Comparison of ENCODE assay signal across 10 mouse cellular contexts in the genomic region with DNA sequence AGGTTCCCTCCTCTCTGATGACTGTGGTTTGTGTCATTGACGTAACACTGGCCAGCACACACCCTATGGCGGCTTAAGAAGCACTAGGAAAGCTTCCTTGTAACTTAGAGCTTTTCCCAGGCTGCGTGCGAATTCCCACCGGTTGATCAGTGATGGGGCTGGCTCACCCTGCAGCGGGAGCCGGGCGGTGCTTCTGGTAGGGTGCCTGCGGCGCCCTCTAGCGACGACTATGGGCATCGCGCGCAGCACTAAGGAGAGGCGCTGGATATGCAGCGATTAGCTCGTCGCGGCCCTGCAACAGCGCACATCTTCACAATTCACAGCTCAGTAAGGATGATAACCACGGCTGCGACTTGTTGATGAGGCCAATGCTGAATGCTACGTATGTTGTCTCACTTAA. TPM values are rescaled to one million over a fixed set of nuclear protein-coding genes. Genes with fewer than 3 reads are reported as not detected.
DNase-seq lines count a peak whose midpoint lies in the region; ATAC-seq and TF ChIP-seq lines count a peak whose summit lies in the region.
"Had no signal": no experiment of that assay in that cellular context is flagged by ENCODE, and none has a peak within 500 bp of the region (broad histone marks: within the 10 kb centered on the region; RNA-seq: fewer than 3 reads in every experiment).

No protein-coding gene starts in this region.

- no peak for ATAC-seq in liver, embryonic 14.5 days (ENCODE audit: insufficient read depth)
- peak; percentile 53 for ATAC-seq in neural tube, embryonic 15.5 days (ENCODE audit: low FRiP score)

- no peak for TF ChIP-seq POLR2A in ES-Bruce4 (IDR thresholded peaks at IDR 0.05; ENCODE audit: insufficient read depth, low read length)

- DNase-seq in c-Kit-positive CD71-negative TER-119-negative erythroid progenitor cells, embryonic 14.5 days (ENCODE audit: low read depth), result peak; percentile 24
- peak; percentile 80 for DNase-seq in forebrain, embryonic 10.5 days (ENCODE audit: extremely low spot score, low spot score)
- peak; percentile 70 to 78 for DNase-seq in heart, postnatal 14 days
- DNase-seq in kidney, postnatal 25 days, result peak; percentile 74 to 81
- DNase-seq in liver, embryonic 14.5 days (ENCODE audit: low read depth in 3 of 3, low spot score in 3 of 3), result no peak
- peak; percentile 46 for DNase-seq in urinary bladder, adult 2 months (ENCODE audit: low spot score)

- H3K4me2 ChIP-seq in liver, embryonic 14.5 days (ENCODE audit: low read depth), result no peak overlapping the region
- H3K4me2 ChIP-seq in neural tube, embryonic 15.5 days, result peak overlapping the region; percentile 45

- no peak overlapping the region for H3K27ac ChIP-seq in ES-Bruce4 (ENCODE audit: insufficient read depth, low read length)
- H3K27ac ChIP-seq in forebrain, embryonic 10.5 days, result peak overlapping the region; percentile 56; the same call in 1 of the 2 replicates
- H3K27ac ChIP-seq in liver, embryonic 14.5 days, result no peak overlapping the region
- H3K27ac ChIP-seq in neural tube, embryonic 15.5 days (replicated peaks), result peak overlapping the region; percentile 37; the same call in 1 of the 2 replicates
- H3K27ac ChIP-seq: macrophage had no signal

- intact Hi-C loops in heart, postnatal 14 days (cut with DNase I), result no loop called here

- peak overlapping the region; percentile 33 for H3K4me3 ChIP-seq in ES-Bruce4 (ENCODE audit: low read depth, low read length)
- H3K4me3 ChIP-seq in forebrain, embryonic 10.5 days, result peak overlapping the region; percentile 33
- no peak overlapping the region for H3K4me3 ChIP-seq in liver, embryonic 14.5 days (ENCODE audit: insufficient read depth in 1 of 2, low read depth in 2 of 2, low read length in 2 of 2)
- peak overlapping the region; percentile 14; the same call in 1 of the 2 replicates for H3K4me3 ChIP-seq in neural tube, embryonic 15.5 days (replicated peaks)

- peak; percentile 92 for TF ChIP-seq CTCF in ES-Bruce4 (IDR thresholded peaks at IDR 0.05; ENCODE audit: low read depth, low read length)
- peak; percentile 81 for TF ChIP-seq CTCF in liver, embryonic 14.5 days (IDR thresholded peaks at IDR 0.05; ENCODE audit: low read depth)

- TF ChIP-seq EP300 in ES-Bruce4 (IDR thresholded peaks at IDR 0.05; ENCODE audit: insufficient read depth, low read depth, low read length), result 0 out of 2 replicates have a peak, but pooled peaks have one; percentile 5
- TF ChIP-seq EP300 in liver, embryonic 14.5 days (IDR thresholded peaks at IDR 0.05; ENCODE audit: low read depth), result no peak

- no peaks in the 10 kb centered on the region for H3K9me3 ChIP-seq in ES-Bruce4 (replicated peaks; ENCODE audit: control insufficient read depth, insufficient read depth, low read length, poor library complexity, severe bottlenecking)
- peaks cover 10% of the 10 kb centered on the region for H3K9me3 ChIP-seq in forebrain, embryonic 10.5 days
- no peaks in the 10 kb centered on the region for H3K9me3 ChIP-seq in liver, embryonic 14.5 days (ENCODE audit: control insufficient read depth, low read length)
- no peaks in the 10 kb centered on the region for H3K9me3 ChIP-seq in neural tube, embryonic 15.5 days (replicated peaks)

- H3K27me3 ChIP-seq in ES-Bruce4 (ENCODE audit: control insufficient read depth, insufficient read depth, low read length, poor library complexity, severe bottlenecking), result no peaks in the 10 kb centered on the region
- peaks cover 68% of the 10 kb centered on the region for H3K27me3 ChIP-seq in forebrain, embryonic 10.5 days (ENCODE audit: poor library complexity, severe bottlenecking)
- peaks cover 2% of the 10 kb centered on the region; the same call in 1 of the 2 replicates for H3K27me3 ChIP-seq in liver, embryonic 14.5 days (ENCODE audit: control insufficient read depth, insufficient read depth, low read length)
- H3K27me3 ChIP-seq in neural tube, embryonic 15.5 days (replicated peaks), result 0 out of 2 replicates have a peak, but pooled peaks cover 3% of the 10 kb centered on the region

- 2% methylated on average over 24 of the region's 24 CpGs for WGBS in forebrain, embryonic 10.5 days
- whole genome bisulfite sequencing in liver, embryonic 14.5 days (ENCODE audit: insufficient replicate concordance), result 2% methylated on average over 24 of the region's 24 CpGs
- WGBS in neural tube, embryonic 15.5 days, result 1% methylated on average over 24 of the region's 24 CpGs

- H3K9ac ChIP-seq in ES-Bruce4 (ENCODE audit: low read depth, poor library complexity, severe bottlenecking), result no peak overlapping the region
- no peak overlapping the region for H3K9ac ChIP-seq in liver, embryonic 14.5 days (replicated peaks)
- H3K9ac ChIP-seq in neural tube, embryonic 15.5 days (replicated peaks), result no peak overlapping the region

- H3K4me1 ChIP-seq in ES-Bruce4 (ENCODE audit: control insufficient read depth, insufficient read depth, low read length), result peaks cover 1% of the 10 kb centered on the region
- peaks cover 25% of the 10 kb centered on the region for H3K4me1 ChIP-seq in forebrain, embryonic 10.5 days
- no peaks in the 10 kb centered on the region for H3K4me1 ChIP-seq in liver, embryonic 14.5 days (replicated peaks; ENCODE audit: control insufficient read depth in 2 of 2, insufficient read depth in 2 of 2, low read length in 1 of 2)
- H3K4me1 ChIP-seq in neural tube, embryonic 15.5 days, result peaks cover 24% of the 10 kb centered on the region

- no peaks in the 10 kb centered on the region for H3K36me3 ChIP-seq in ES-Bruce4 (ENCODE audit: control insufficient read depth, insufficient read depth, low read length, poor library complexity, severe bottlenecking)
- H3K36me3 ChIP-seq in forebrain, embryonic 10.5 days (replicated peaks), result no peaks in the 10 kb centered on the region
- no peaks in the 10 kb centered on the region for H3K36me3 ChIP-seq in liver, embryonic 14.5 days (replicated peaks; ENCODE audit: control insufficient read depth, insufficient read depth, low read depth)
- H3K36me3 ChIP-seq in neural tube, embryonic 15.5 days, result no peaks in the 10 kb centered on the region

RNA-seq across cellular contexts. Expression of a gene that starts 3.4 kb away (rescaled TPM):
- 11.7 and 12.6 TPM in 2 replicates for polyA plus RNA-seq in ES-Bruce4 (2011; ENCODE audit: insufficient read depth, insufficient read length, low read depth, missing spikeins)
- polyA plus RNA-seq in forebrain, embryonic 10.5 days (2016; fragmentation: Nextera tagmentation; extraction: Ambion mirVana), result 15.5 and 18.2 TPM in 2 replicates
- under 1 TPM; 0.60 to 0.63 TPM for total RNA-seq in heart, postnatal 14 days (2021)
- 1.4 and 1.5 TPM in 2 replicates for polyA plus RNA-seq in liver, embryonic 14.5 days (2012; rRNA removed)
- polyA plus RNA-seq in liver, embryonic 14.5 days (2014; fragmentation: Nextera tagmentation; extraction: Ambion mirVana), result 0.86 and 1.4 TPM in 2 replicates
- 16.8 and 20.0 TPM in 2 replicates for polyA plus RNA-seq in neural tube, embryonic 15.5 days (2015; fragmentation: Nextera tagmentation; extraction: Ambion mirVana)
- polyA plus RNA-seq in urinary bladder, adult 2 months (2012; rRNA removed), result 5.3 and 5.6 TPM in 2 replicates
- total RNA-seq: MEL had no signal
- polyA plus RNA-seq: macrophage had no signal

RNA-seq across cellular contexts. Expression of a gene that starts 43.1 kb away (rescaled TPM):
- not detected in 2 replicates for polyA plus RNA-seq in ES-Bruce4 (2011; ENCODE audit: insufficient read depth, insufficient read length, low read depth, missing spikeins)
- polyA plus RNA-seq in forebrain, embryonic 10.5 days (2016; fragmentation: Nextera tagmentation; extraction: Ambion mirVana), result not detected in 2 replicates
- not detected for total RNA-seq in heart, postnatal 14 days (2021)
- polyA plus RNA-seq in liver, embryonic 14.5 days (2012; rRNA removed), result not detected in 2 replicates
- not detected in 2 replicates for polyA plus RNA-seq in liver, embryonic 14.5 days (2014; fragmentation: Nextera tagmentation; extraction: Ambion mirVana)
- polyA plus RNA-seq in neural tube, embryonic 15.5 days (2015; fragmentation: Nextera tagmentation; extraction: Ambion mirVana), result not detected in 2 replicates
- polyA plus RNA-seq in urinary bladder, adult 2 months (2012; rRNA removed), result not detected in 2 replicates
- total RNA-seq: MEL had no signal
- polyA plus RNA-seq: macrophage had no signal

Comparison
In these comparisons a context has a peak if more than half of its experiments do, and no peak if none do; other contexts are left out.
1. H3K27ac ChIP-seq: peak in forebrain, embryonic 10.5 days (single experiment) and neural tube, embryonic 15.5 days (single experiment); none in ES-Bruce4 (single experiment) and liver, embryonic 14.5 days (single experiment).
2. H3K4me3 ChIP-seq: peak in ES-Bruce4 (single experiment), forebrain, embryonic 10.5 days (single experiment) and neural tube, embryonic 15.5 days (single experiment); none in liver, embryonic 14.5 days (0 of 2).
3. DNase-seq: peak in c-Kit-positive CD71-negative TER-119-negative erythroid progenitor cells, embryonic 14.5 days (single experiment), forebrain, embryonic 10.5 days (single experiment), heart, postnatal 14 days (2 of 2), kidney, postnatal 25 days (2 of 2) and urinary bladder, adult 2 months (single experiment); none in liver, embryonic 14.5 days (0 of 3).